Comparison of ENCODE assay signal across 12 mouse cellular contexts in the genomic region with DNA sequence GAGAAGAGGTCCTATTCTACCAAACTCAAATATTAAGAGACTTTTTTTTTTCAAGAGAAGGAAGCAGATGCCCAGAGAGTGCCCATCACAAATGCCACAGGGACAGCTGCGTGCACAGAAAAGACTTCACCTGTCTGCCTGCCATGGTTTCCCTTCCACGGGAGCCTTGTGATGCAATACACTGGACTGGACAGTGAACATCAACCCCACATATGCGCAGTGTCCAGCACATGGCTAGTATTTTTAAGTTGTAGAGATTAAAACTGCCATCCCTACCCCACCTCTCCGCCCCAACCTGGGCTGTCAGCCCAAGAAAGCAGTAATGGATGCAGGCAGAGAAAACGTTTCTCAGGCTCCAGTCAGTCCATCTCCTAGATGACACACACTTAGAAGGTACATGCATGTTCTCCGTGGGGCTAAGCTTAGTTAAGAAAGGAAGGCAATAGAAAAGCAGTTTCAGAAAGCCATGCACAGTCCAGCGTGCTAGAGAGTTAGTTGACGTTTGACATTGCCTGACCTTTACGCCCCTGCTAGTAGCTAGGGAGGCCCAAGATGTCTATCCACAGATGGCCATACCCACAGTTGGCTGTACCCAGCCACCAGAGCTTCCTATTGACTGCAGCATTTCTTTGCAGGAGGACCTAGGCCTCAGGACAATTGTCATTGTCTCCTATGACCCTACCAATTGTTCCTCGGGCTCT. TPM values are rescaled to one million over a fixed set of nuclear protein-coding genes. Genes with fewer than 3 reads are reported as not detected.
DNase-seq lines count a peak whose midpoint lies in the region; ATAC-seq lines count a peak whose summit lies in the region.
"Had no signal": no experiment of that assay in that cellular context is flagged by ENCODE, and none has a peak within 500 bp of the region (broad histone marks: within the 10 kb centered on the region; RNA-seq: fewer than 3 reads in every experiment).

No protein-coding gene starts in this region.

- H3K27ac ChIP-seq in kidney, embryonic 16.5 days (ENCODE audit: low read length): peak overlapping the region; percentile 11; the same call in 1 of the 2 replicates
- H3K27ac ChIP-seq in heart, embryonic 13.5 days (replicated peaks): peak overlapping the region; percentile 99
- peak overlapping the region; percentile 99 for H3K27ac ChIP-seq in liver, embryonic 15.5 days (replicated peaks)

- ATAC-seq in kidney, embryonic 16.5 days (ENCODE audit: low FRiP score, low TSS enrichment): no peak
- peak; percentile 6 for ATAC-seq in common myeloid progenitor, adult 5-6 weeks (replicated peaks; ENCODE audit: low read depth, poor library complexity, severe bottlenecking)
- no peak for ATAC-seq in heart, embryonic 13.5 days (ENCODE audit: extremely low read depth, insufficient number of reproducible peaks, low FRiP score, low TSS enrichment)
- peak; percentile 51 for ATAC-seq in liver, embryonic 15.5 days (ENCODE audit: insufficient read depth)
- ATAC-seq: forebrain, postnatal 0 days had no signal

- H3K4me1 ChIP-seq in kidney, embryonic 16.5 days (ENCODE audit: insufficient read depth, low read length): peaks cover 22% of the 10 kb centered on the region
- H3K4me1 ChIP-seq in heart, embryonic 13.5 days: peaks cover 90% of the 10 kb centered on the region
- peaks cover 82% of the 10 kb centered on the region for H3K4me1 ChIP-seq in liver, embryonic 15.5 days (replicated peaks)

- no peak for DNase-seq in kidney, adult 18-20 months
- DNase-seq in right cerebral cortex, postnatal 4 days: no peak
- no peak for DNase-seq in gastrocnemius, postnatal 10 days
- DNase-seq: cerebellum, postnatal 25 days; forebrain, postnatal 0 days; left cerebral cortex, postnatal 4 days; retina, postnatal 1 day; thymus, postnatal 14 days had no signal

- H3K4me2 ChIP-seq in kidney, embryonic 16.5 days (replicated peaks; ENCODE audit: low read depth, low read length): no peak overlapping the region
- peak overlapping the region; percentile 72 for H3K4me2 ChIP-seq in heart, embryonic 13.5 days
- peak overlapping the region; percentile 74 for H3K4me2 ChIP-seq in liver, embryonic 15.5 days

- H3K9me3 ChIP-seq in kidney, embryonic 16.5 days (ENCODE audit: low read length): no peaks in the 10 kb centered on the region
- H3K9me3 ChIP-seq in heart, embryonic 13.5 days: no peaks in the 10 kb centered on the region
- H3K9me3 ChIP-seq in liver, embryonic 15.5 days (replicated peaks): no peaks in the 10 kb centered on the region

- H3K4me3 ChIP-seq in kidney, embryonic 16.5 days (ENCODE audit: low read length): no peak overlapping the region
- H3K4me3 ChIP-seq in heart, embryonic 13.5 days: peak overlapping the region; percentile 48
- peak overlapping the region; percentile 65 for H3K4me3 ChIP-seq in liver, embryonic 15.5 days (replicated peaks)

- WGBS in kidney, embryonic 16.5 days: 69% methylated on average over 10 of the region's 10 CpGs
- 21% methylated on average over 10 of the region's 10 CpGs for WGBS in heart, embryonic 13.5 days
- WGBS in liver, embryonic 15.5 days (ENCODE audit: insufficient replicate concordance): 25% methylated on average over 10 of the region's 10 CpGs

- no peaks in the 10 kb centered on the region for H3K27me3 ChIP-seq in kidney, embryonic 16.5 days (ENCODE audit: insufficient read depth, low read length)
- no peaks in the 10 kb centered on the region for H3K27me3 ChIP-seq in heart, embryonic 13.5 days (replicated peaks)
- H3K27me3 ChIP-seq in liver, embryonic 15.5 days: no peaks in the 10 kb centered on the region

- H3K36me3 ChIP-seq in kidney, embryonic 16.5 days (ENCODE audit: insufficient read depth, low read length): no peaks in the 10 kb centered on the region
- H3K36me3 ChIP-seq in heart, embryonic 13.5 days: no peaks in the 10 kb centered on the region
- H3K36me3 ChIP-seq in liver, embryonic 15.5 days (replicated peaks): peaks cover 4% of the 10 kb centered on the region; the same call in 1 of the 2 replicates

- no peak overlapping the region for H3K9ac ChIP-seq in kidney, embryonic 16.5 days (replicated peaks; ENCODE audit: low read length)
- peak overlapping the region; percentile 80 for H3K9ac ChIP-seq in heart, embryonic 13.5 days
- H3K9ac ChIP-seq in liver, embryonic 15.5 days: peak overlapping the region; percentile 75
- H3K9ac ChIP-seq: forebrain, postnatal 0 days had no signal

RNA-seq across cellular contexts. Expression of a gene that starts 5.9 kb away (rescaled TPM):
- 1.7 and 1.9 TPM in 2 replicates for polyA plus RNA-seq in kidney, embryonic 16.5 days (2015; fragmentation: Nextera tagmentation; extraction: Ambion mirVana)
- 11.2 and 15.0 TPM in 2 replicates for total RNA-seq in common myeloid progenitor, adult 5-6 weeks (2017)
- 197 and 216 TPM in 2 replicates for polyA plus RNA-seq in heart, embryonic 13.5 days (2015; fragmentation: Nextera tagmentation; extraction: Ambion mirVana)
- polyA plus RNA-seq in liver, embryonic 15.5 days (2015; fragmentation: Nextera tagmentation; extraction: Ambion mirVana): 57.2 and 68.2 TPM in 2 replicates
- total RNA-seq in gastrocnemius, postnatal 10 days (2021): 1 to 10 TPM in 1 of 2 experiments, under 1 TPM in 1; 0.94 to 1.3 TPM

RNA-seq across cellular contexts. Expression of a gene that starts 52.4 kb away (rescaled TPM):
- 38.8 and 40.3 TPM in 2 replicates for polyA plus RNA-seq in kidney, embryonic 16.5 days (2015; fragmentation: Nextera tagmentation; extraction: Ambion mirVana)
- total RNA-seq in common myeloid progenitor, adult 5-6 weeks (2017): 79.4 and 79.9 TPM in 2 replicates
- polyA plus RNA-seq in heart, embryonic 13.5 days (2015; fragmentation: Nextera tagmentation; extraction: Ambion mirVana): 52.9 and 62.3 TPM in 2 replicates
- 14.8 and 15.6 TPM in 2 replicates for polyA plus RNA-seq in liver, embryonic 15.5 days (2015; fragmentation: Nextera tagmentation; extraction: Ambion mirVana)
- total RNA-seq in gastrocnemius, postnatal 10 days (2021): 10 to 100 TPM; 14.9 to 17.9 TPM

Comparison
In these comparisons a context has a peak if more than half of its experiments do, and no peak if none do; other contexts are left out.
1. ATAC-seq: peak in common myeloid progenitor, adult 5-6 weeks (single experiment) and liver, embryonic 15.5 days (single experiment); none in kidney, embryonic 16.5 days (single experiment) and heart, embryonic 13.5 days (single experiment).
2. H3K27ac ChIP-seq: peak in every context shown above with its lines; median percentile 99 in heart, embryonic 13.5 days; 99 in liver, embryonic 15.5 days; 11 in kidney, embryonic 16.5 days.
3. RNA of a gene that starts 5.9 kb away (polyA plus RNA-seq): 197 to 216 TPM in heart, embryonic 13.5 days and 57.2 to 68.2 TPM in liver, embryonic 15.5 days; 1.7 to 1.9 TPM in kidney, embryonic 16.5 days; every median in the first group is over 10 times any median in the second.